22 mouse cellular contexts compared by ENCODE assay signal in genomic region chr2:61970029-61970428, GRCm38 (mm10).
DNase-seq lines count a peak whose midpoint lies in the region; ATAC-seq and TF ChIP-seq lines count a peak whose summit lies in the region.
"Had no signal": no experiment of that assay in that cellular context is flagged by ENCODE, and none has a peak within 500 bp of the region (broad histone marks: within the 10 kb centered on the region; RNA-seq: fewer than 3 reads in every experiment).

No protein-coding gene starts in this region.

- TF ChIP-seq POLR2A in thymus, adult 2 months (IDR thresholded peaks at IDR 0.05; ENCODE audit: control insufficient read depth, extremely low read depth, insufficient read depth, low read length, poor library complexity): no peak

- H3K4me1 ChIP-seq in liver, embryonic 11.5 days (replicated peaks; ENCODE audit: control insufficient read depth, insufficient read depth, low read length): no peaks in the 10 kb centered on the region
- H3K4me1 ChIP-seq in megakaryocyte, embryonic 14.5 days: peaks cover 12% of the 10 kb centered on the region
- no peaks in the 10 kb centered on the region for H3K4me1 ChIP-seq in thymus, adult 2 months (replicated peaks; ENCODE audit: control insufficient read depth, insufficient read depth, low read length)
- H3K4me1 ChIP-seq: neural tube, embryonic 13.5 days had no signal

- no peak overlapping the region for H3K4me2 ChIP-seq in liver, embryonic 11.5 days
- H3K4me2 ChIP-seq: hindbrain, embryonic 14.5 days; lung, embryonic 14.5 days; neural tube, embryonic 13.5 days had no signal

- peak; percentile 36; the same call in 1 of the 2 replicates for ATAC-seq in liver, embryonic 11.5 days (replicated peaks; ENCODE audit: low FRiP score)
- ATAC-seq: activated CD4-positive, CD25-positive, alpha-beta regulatory T cell, adult 4 months; Patski had no signal

- H3K36me3 ChIP-seq in liver, embryonic 11.5 days (ENCODE audit: control insufficient read depth, insufficient read depth, low read length): no peaks in the 10 kb centered on the region
- no peaks in the 10 kb centered on the region for H3K36me3 ChIP-seq in megakaryocyte, embryonic 14.5 days (replicated peaks; ENCODE audit: low read length)
- no peaks in the 10 kb centered on the region for H3K36me3 ChIP-seq in thymus, adult 2 months (ENCODE audit: control insufficient read depth, insufficient read depth, low read length)
- H3K36me3 ChIP-seq: neural tube, embryonic 13.5 days had no signal

- no peak overlapping the region for H3K4me3 ChIP-seq in liver, embryonic 11.5 days (ENCODE audit: low read depth, low read length)
- peak overlapping the region; percentile 17 for H3K4me3 ChIP-seq in megakaryocyte, embryonic 14.5 days (replicated peaks)
- no peak overlapping the region for H3K4me3 ChIP-seq in thymus, adult 2 months (ENCODE audit: control insufficient read depth, insufficient read depth, low read length)
- H3K4me3 ChIP-seq: left cerebral cortex, adult 2 months; neural tube, embryonic 13.5 days had no signal

- intact Hi-C loops in left cerebral cortex, postnatal 4 days (cut with DNase I): loop anchor here (10.0 kb wide), 1 partner anchor 325 kb away; no protein-coding TSS in a partner anchor

- H3K27me3 ChIP-seq in liver, embryonic 11.5 days (replicated peaks; ENCODE audit: control insufficient read depth, insufficient read depth, low read length): no peaks in the 10 kb centered on the region
- no peaks in the 10 kb centered on the region for H3K27me3 ChIP-seq in megakaryocyte, embryonic 14.5 days (replicated peaks)
- H3K27me3 ChIP-seq in thymus, adult 2 months (ENCODE audit: control insufficient read depth, insufficient read depth, low read length): no peaks in the 10 kb centered on the region
- H3K27me3 ChIP-seq: neural tube, embryonic 13.5 days had no signal

- WGBS in liver, embryonic 11.5 days: 40% methylated on average over 2 of the region's 2 CpGs
- WGBS in thymus, adult 2 months: 67% methylated on average over 2 of the region's 2 CpGs

- peak; percentile 2 for DNase-seq in left cerebral cortex, postnatal 4 days
- DNase-seq in left cerebral cortex, adult 11 months (ENCODE audit: low spot score): no peak
- peak; percentile 6 for DNase-seq in c-Kit-positive CD71-positive TER-119-negative erythroid progenitor cells, embryonic 14.5 days (ENCODE audit: low read depth)
- DNase-seq in liver, embryonic 11.5 days (ENCODE audit: low spot score): no peak
- DNase-seq in thymus, adult 2 months: no peak
- no peak for DNase-seq in frontal cortex, postnatal 14 days (ENCODE audit: low spot score in 2 of 2)
- DNase-seq: adrenal gland, postnatal 25 days; cerebellum, adult 11 months; cerebellum, postnatal 36 days; gastrocnemius, postnatal 25 days; heart, postnatal 10 days; kidney, adult 11 months; lung, embryonic 14.5 days; right cerebral cortex, postnatal 4 days; thymus, adult 18-20 months had no signal

- no peak for TF ChIP-seq CTCF in thymus, adult 2 months (IDR thresholded peaks at IDR 0.05; ENCODE audit: borderline replicate concordance, control insufficient read depth, extremely low read depth, insufficient read depth, low read length, poor library complexity)

- no peaks in the 10 kb centered on the region for H3K9me3 ChIP-seq in liver, embryonic 11.5 days (ENCODE audit: control insufficient read depth, low read length)
- no peaks in the 10 kb centered on the region for H3K9me3 ChIP-seq in megakaryocyte, embryonic 14.5 days
- H3K9me3 ChIP-seq: neural tube, embryonic 13.5 days had no signal

- no peak overlapping the region for H3K27ac ChIP-seq in liver, embryonic 11.5 days (ENCODE audit: low read depth, low read length)
- H3K27ac ChIP-seq in thymus, adult 2 months (ENCODE audit: control insufficient read depth, insufficient read depth, low read length): no peak overlapping the region
- H3K27ac ChIP-seq: hindbrain, embryonic 14.5 days; kidney, postnatal 0 days; left cerebral cortex, adult 2 months; neural tube, embryonic 13.5 days had no signal

- H3K9ac ChIP-seq in liver, embryonic 11.5 days (ENCODE audit: low read depth, low read length): no peak overlapping the region
- H3K9ac ChIP-seq: hindbrain, embryonic 14.5 days; lung, embryonic 14.5 days; neural tube, embryonic 13.5 days had no signal

Comparison
In these comparisons a context has a peak if more than half of its experiments do, and no peak if none do; other contexts are left out.
1. DNase-seq: peak in left cerebral cortex, postnatal 4 days (single experiment) and c-Kit-positive CD71-positive TER-119-negative erythroid progenitor cells, embryonic 14.5 days (single experiment); none in left cerebral cortex, adult 11 months (single experiment), liver, embryonic 11.5 days (single experiment), thymus, adult 2 months (single experiment) and frontal cortex, postnatal 14 days (0 of 2).